In the genomic region with DNA sequence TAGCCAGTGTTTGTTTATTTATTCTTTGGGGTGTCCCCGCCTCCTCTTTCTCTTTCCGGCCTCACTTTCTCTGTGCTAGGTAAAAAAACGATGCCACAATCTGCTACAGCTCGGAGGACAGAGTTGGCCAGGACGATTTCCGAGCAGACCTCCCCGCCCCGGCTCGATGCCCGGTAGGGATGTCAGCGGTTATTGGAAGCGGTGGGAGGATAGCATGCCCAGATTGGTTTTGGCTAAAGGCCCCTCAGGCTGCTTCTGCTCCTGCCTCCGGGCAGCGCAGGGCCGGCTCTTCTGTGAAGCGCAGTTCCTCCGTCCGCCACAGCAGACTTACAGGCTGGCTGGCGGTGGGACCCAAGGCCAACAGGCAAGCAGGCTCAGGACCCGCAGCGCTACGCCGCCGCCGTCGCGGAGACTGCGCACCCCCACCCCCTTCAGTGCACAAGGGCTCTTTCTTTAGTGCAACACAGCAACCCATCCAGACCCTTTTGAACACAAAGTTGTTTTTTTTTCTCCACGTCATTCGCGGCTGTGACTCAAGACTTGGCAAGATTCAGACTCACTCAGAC, we compare ENCODE assay signal across 8 mouse cellular contexts. TPM values are rescaled to one million over a fixed set of nuclear protein-coding genes. Genes with fewer than 3 reads are reported as not detected.
DNase-seq lines count a peak whose midpoint lies in the region; ATAC-seq lines count a peak whose summit lies in the region.

Gfra1 (minus strand) TSS at position 414 of the 566 bp plus-strand sequence.

- H3K4me3 ChIP-seq in intestine, embryonic 14.5 days (ENCODE audit: low read depth, low read length), result peak within 1 kb of the TSS; percentile 57
- peak within 1 kb of the TSS; percentile 54 for H3K4me3 ChIP-seq in stomach, embryonic 14.5 days (ENCODE audit: low read depth, low read length)

- peak; percentile 28; the same call in 1 of the 2 replicates for ATAC-seq in intestine, embryonic 14.5 days (replicated peaks; ENCODE audit: low FRiP score, low TSS enrichment, low read depth)
- peak; percentile 50; the same call in 1 of the 2 replicates for ATAC-seq in megakaryocyte progenitor cell, adult 5-6 weeks (replicated peaks; ENCODE audit: poor library complexity)
- ATAC-seq in stomach, embryonic 14.5 days (ENCODE audit: insufficient number of reproducible peaks, insufficient read depth, low FRiP score, low read depth), result peak; percentile 43; the same call in 1 of the 2 replicates

- peak; percentile 11 to 24 for DNase-seq in lung, adult 18-20 months
- DNase-seq in lung, postnatal 25 days (ENCODE audit: low spot score), result no peak
- peak; percentile 79 for DNase-seq in embryo, embryonic 9.5 days (ENCODE audit: extremely low spot score)
- no peak for DNase-seq in gonadal fat pad, adult 2 months (ENCODE audit: low read depth)
- peak; percentile 81 for DNase-seq in intestine, embryonic 14.5 days (ENCODE audit: low spot score)
- peak; percentile 57 to 59 for DNase-seq in left cerebral cortex, postnatal 14 days (ENCODE audit: low spot score in 2 of 2)

- no peaks in the 10 kb centered on the region for H3K9me3 ChIP-seq in intestine, embryonic 14.5 days (ENCODE audit: control insufficient read depth, low read length)
- no peaks in the 10 kb centered on the region for H3K9me3 ChIP-seq in stomach, embryonic 14.5 days (ENCODE audit: control insufficient read depth, low read depth, low read length)

- WGBS in intestine, embryonic 14.5 days, result under 1% methylated on average over 31 of the region's 31 CpGs
- WGBS in stomach, embryonic 14.5 days, result 0% methylated on average over 31 of the region's 31 CpGs

- H3K4me2 ChIP-seq in intestine, embryonic 14.5 days (ENCODE audit: low read length), result peak within 1 kb of the TSS; percentile 98
- H3K4me2 ChIP-seq in stomach, embryonic 14.5 days (replicated peaks; ENCODE audit: low read depth, low read length), result peak within 1 kb of the TSS; percentile 94

- peaks cover 35% of the 10 kb centered on the region for H3K4me1 ChIP-seq in intestine, embryonic 14.5 days (replicated peaks; ENCODE audit: control insufficient read depth, insufficient read depth, low read length)
- H3K4me1 ChIP-seq in stomach, embryonic 14.5 days (ENCODE audit: control insufficient read depth, insufficient read depth, low read length), result peaks cover 19% of the 10 kb centered on the region

- no peaks in the 10 kb centered on the region for H3K36me3 ChIP-seq in intestine, embryonic 14.5 days (ENCODE audit: control insufficient read depth, insufficient read depth, low read length)
- H3K36me3 ChIP-seq in stomach, embryonic 14.5 days (ENCODE audit: control insufficient read depth, insufficient read depth, low read length), result no peaks in the 10 kb centered on the region

- H3K27me3 ChIP-seq in intestine, embryonic 14.5 days (replicated peaks; ENCODE audit: control insufficient read depth, insufficient read depth, low read length), result peaks cover 23% of the 10 kb centered on the region; the same call in 1 of the 2 replicates
- no peaks in the 10 kb centered on the region for H3K27me3 ChIP-seq in stomach, embryonic 14.5 days (ENCODE audit: control insufficient read depth, insufficient read depth, low read length)

- intact Hi-C loops in left cerebral cortex, postnatal 14 days (cut with DNase I), result no loop called here

- peak within 1 kb of the TSS; percentile 65 for H3K27ac ChIP-seq in intestine, embryonic 14.5 days (ENCODE audit: low read depth)
- peak within 1 kb of the TSS; percentile 89 for H3K27ac ChIP-seq in stomach, embryonic 14.5 days (ENCODE audit: low read length)

- H3K9ac ChIP-seq in intestine, embryonic 14.5 days (ENCODE audit: low read length), result peak within 1 kb of the TSS; percentile 51
- H3K9ac ChIP-seq in stomach, embryonic 14.5 days (replicated peaks; ENCODE audit: low read depth, low read length), result peak within 1 kb of the TSS; percentile 63

RNA-seq across cellular contexts. Expression of gene Gfra1, which starts in this region (rescaled TPM):
- 68.1 and 118 TPM in 2 replicates for polyA plus RNA-seq in gonadal fat pad, adult 2 months (2012; rRNA removed)
- polyA plus RNA-seq in intestine, embryonic 14.5 days (2014; fragmentation: Nextera tagmentation; extraction: Ambion mirVana), result 34.3 and 41.3 TPM in 2 replicates
- 10 to 100 TPM; 29.3 to 31.9 TPM for total RNA-seq in left cerebral cortex, postnatal 14 days (2021)
- total RNA-seq in megakaryocyte progenitor cell, adult 5-6 weeks (2015), result 0.20 TPM in 1 of 2 replicates, not detected in the other
- 0.03 and 0.08 TPM in 2 replicates for total RNA-seq in megakaryocyte progenitor cell, adult 5-6 weeks (2017)
- polyA plus RNA-seq in stomach, embryonic 14.5 days (2014; fragmentation: Nextera tagmentation; extraction: Ambion mirVana), result 63.7 and 66.3 TPM in 2 replicates

Comparison
In these comparisons a context has a peak if more than half of its experiments do, and no peak if none do; other contexts are left out.
1. RNA of gene Gfra1 (total RNA-seq): 29.3 to 31.9 TPM in left cerebral cortex, postnatal 14 days; 0.03 to 0.20 TPM in megakaryocyte progenitor cell, adult 5-6 weeks; every median in the first group is over 10 times any median in the second.
2. DNase-seq: peak in lung, adult 18-20 months (2 of 2), embryo, embryonic 9.5 days (single experiment), intestine, embryonic 14.5 days (single experiment) and left cerebral cortex, postnatal 14 days (2 of 2); none in lung, postnatal 25 days (single experiment) and gonadal fat pad, adult 2 months (single experiment).
3. Peak in ATAC-seq in megakaryocyte progenitor cell, adult 5-6 weeks; RNA of the gene not detected or under 1 TPM.
4. Peak in every context shown above with its lines, with median percentiles within 50 percentile points of each other: ATAC-seq.